Mouse (Mus musculus) adrenal gland, adult (tissue): ENCODE results near the gene Krtap3-1.
"Not testable (repeated sequence)": the region's sequence is repeated elsewhere in the genome, so short reads cannot be mapped to it uniquely, and the experiment has no call there.

Experiments used
- DNase-seq, 2 experiments: peaks; one replicate each; pipeline ENCODE4 v3.0.0; 2022 to 2023; ENCODE audit warnings: low spot score in 1 of 2; ENCODE audit not compliant: inconsistent age in 2 of 2

The Krtap3-1 gene

DNA sequence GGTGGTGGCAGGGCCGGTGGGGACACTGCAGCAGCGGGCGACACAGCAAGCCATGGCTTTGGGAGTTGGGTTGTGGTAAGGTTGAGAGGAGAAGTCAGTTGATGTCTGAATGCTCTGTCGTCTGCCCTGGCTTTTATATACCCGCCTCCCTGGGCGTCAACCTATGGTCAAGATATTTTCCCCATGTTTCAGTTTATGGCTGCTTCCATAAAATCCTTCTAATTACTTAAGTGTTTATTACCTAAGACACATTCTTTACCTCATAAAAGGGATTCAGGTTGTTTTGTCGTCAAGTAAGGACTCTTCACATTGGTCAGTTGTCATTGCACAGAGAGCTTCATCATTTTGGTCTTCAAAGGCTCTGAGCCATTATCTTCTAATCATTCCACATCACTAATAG lies at the start of gene Krtap3-1:
Gene Krtap3-1, minus strand, starts transcription at position 101 of the 400 bp plus-strand sequence.
- DNase-seq = no peak

- peak in 1 of 2 experiments; percentile 18 for DNase-seq
Measured at GRCm38 (mm10) chr11:99614796-99615363, 48.5 kb upstream of the Krtap3-1 start, which contains the start of gene Krtap2-4. Gene Krtap2-4, minus strand, starts transcription at chr11:99614846.

DNA sequence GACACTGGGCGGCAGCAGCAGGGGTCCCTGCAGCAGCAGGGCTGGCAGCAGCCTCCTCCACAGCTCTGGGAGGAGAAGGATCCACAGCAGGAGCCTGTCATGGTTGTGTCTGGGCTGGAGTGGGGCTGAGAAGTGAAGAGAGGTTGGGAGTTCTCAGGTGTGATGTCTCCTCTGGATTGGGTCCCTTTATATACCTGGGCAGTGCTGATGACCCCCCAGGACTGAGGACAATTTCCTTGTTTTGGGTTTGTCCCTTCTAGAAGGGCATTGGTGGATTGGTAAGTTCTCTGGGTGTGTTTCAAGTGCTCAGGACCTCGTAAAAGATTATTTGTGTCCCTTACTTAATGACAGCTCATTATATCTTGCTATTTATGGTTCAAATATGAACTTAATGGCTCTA lies 43.7 kb upstream of the Krtap3-1 start, which contains the start of gene Gm11937:
Gene Gm11937, minus strand, starts transcription at position 101 of the 400 bp plus-strand sequence.
- DNase-seq = not testable (repeated sequence)

DNA sequence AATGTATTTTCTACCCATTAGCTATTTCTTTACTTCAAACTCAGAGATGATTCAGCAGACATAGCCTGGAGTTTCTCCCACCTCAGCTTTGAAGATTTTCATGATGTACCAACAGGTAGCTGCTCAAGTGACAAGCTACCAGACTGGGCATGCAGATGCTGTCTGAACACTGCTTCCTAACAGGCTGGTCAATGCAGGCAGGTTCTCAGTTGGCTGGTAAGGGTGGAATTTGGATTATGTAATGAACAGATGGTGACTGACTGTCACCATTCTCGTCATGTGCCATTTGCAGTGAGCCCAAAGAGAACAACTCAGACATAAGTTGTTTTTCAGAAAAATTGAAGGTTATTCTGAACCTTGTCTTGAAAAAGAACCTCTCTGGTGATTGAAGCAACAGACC lies 42.7 kb upstream of the Krtap3-1 start:
- DNase-seq = no peak

GRCm38 (mm10) chr11:99603208-99603607 lies 36.8 kb upstream of the Krtap3-1 start, which contains the start of gene Gm11938:
Gene Gm11938, minus strand, starts transcription at chr11:99603308.
- not testable (repeated sequence) for DNase-seq

DNA sequence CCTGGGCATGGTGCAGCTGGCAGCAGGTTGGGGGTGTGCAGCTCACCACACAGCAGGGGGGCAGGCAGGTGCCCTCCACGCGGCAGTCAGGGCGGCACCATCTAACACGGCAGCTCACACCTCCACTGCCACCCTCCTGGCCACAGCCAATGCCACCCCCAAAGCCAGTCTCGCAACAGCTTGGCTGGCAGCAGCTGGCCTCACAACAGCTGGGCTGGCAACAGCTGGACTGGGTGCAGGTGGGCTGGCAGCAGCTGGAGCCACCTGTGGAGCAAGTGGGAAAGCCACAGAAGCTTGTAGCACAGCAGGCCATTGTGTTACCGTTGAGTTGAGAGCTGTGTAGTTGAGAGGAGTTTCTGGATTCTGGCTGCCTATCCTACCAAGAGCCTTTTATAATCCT lies 31.3 kb upstream of the Krtap3-1 start, which contains the start of gene Krtap9-3:
Gene Krtap9-3, minus strand, starts transcription at position 364 of the 400 bp plus-strand sequence.
- not testable (repeated sequence) for DNase-seq

DNA sequence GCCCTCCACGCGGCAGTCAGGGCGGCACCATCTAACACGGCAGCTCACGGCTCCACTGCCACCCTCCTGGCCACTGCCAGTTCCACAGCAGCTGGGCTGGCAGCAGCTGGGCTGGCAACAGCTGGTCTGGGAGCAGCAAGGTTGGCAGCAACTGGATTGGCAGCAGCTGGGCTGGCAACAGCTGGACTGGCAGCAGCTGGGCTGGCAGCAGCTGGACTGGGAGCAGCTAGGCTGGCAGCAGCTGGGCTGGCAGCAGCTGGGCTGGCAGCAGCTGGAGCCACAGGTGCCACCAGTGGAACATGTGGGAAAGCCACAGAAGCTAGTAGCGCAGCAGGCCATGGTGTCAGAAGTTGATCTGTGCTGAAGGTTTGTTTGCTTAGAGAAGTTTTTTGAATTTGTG lies 24.6 kb upstream of the Krtap3-1 start, which contains the start of gene Krtap1-3:
Gene Krtap1-3, minus strand, starts transcription at position 359 of the 400 bp plus-strand sequence.
- DNase-seq = no peak

DNA sequence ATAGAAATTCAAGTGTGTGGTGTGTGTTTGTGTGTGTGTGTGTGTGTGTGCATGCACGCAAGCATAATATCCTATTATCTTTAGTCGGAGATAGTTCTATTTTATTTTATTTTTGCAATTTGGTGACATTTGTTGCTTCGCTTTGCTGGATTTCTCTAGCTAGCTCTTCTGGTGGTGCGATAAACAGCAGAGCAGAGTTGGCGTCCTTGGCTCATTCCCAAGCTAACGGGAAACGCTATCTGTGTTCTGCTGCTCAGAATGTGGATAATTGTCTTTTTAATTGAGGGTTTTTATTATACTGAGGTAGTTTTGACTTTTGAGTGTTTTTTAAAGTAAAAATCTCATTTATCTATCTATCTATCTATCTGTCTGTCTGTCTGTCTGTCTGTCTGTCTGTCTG lies 18.7 kb upstream of the Krtap3-1 start:
- no peak for DNase-seq

- no peak for DNase-seq
Measured at GRCm38 (mm10) chr11:99583245-99583704, 16.8 kb upstream of the Krtap3-1 start, which contains the start of gene Krtap1-4. Gene Krtap1-4, minus strand, starts transcription at chr11:99583654.

DNA sequence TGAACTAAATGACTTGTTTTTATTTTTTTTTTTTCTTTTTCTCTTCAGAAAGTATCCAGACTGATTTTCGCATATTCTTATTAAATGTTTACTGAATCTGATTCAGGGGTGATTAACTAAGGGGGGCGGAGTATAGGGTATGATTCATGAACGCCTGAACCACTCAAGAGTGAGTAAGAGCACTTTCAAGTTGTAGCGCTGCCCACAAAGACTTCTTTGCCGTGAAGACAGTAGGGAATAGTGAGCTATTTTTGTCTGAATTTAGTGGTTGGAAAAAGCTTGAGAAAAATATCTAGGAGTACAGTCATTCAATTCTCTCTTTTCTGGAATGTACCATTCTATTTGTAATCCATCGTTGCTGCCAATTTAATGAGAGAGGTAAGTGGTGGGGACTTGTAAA lies 15.1 kb upstream of the Krtap3-1 start:
- DNase-seq = no peak

- no peak for DNase-seq
Measured at GRCm38 (mm10) chr11:99581051-99581450, 14.6 kb upstream of the Krtap3-1 start.

DNA sequence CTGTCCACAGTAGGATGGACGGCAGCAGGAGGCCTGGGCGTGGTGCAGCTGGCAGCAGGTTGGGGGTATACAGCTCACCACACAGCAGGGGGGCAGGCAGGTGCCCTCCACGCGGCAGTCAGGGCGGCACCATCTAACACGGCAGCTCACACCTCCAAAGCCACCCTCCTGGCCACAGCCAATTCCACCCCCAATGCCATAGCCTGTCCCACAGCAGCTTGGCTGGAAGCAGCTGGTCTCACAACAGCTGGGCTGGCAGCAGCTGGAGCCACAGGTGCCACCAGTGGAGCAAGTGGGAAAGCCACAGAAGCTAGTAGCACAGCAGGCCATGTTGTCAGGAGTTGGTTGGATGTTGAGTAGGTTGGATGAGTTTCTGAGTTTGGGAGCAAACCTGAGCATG lies 14.2 kb upstream of the Krtap3-1 start, which contains the start of gene Krtap1-5:
Gene Krtap1-5, minus strand, starts transcription at position 381 of the 400 bp plus-strand sequence.
- DNase-seq = no peak

- peak; percentile 50 to 86 for DNase-seq
Measured at GRCm38 (mm10) chr11:99574106-99574505, 7.7 kb upstream of the Krtap3-1 start.

GRCm38 (mm10) chr11:99573164-99573563 lies 6.7 kb upstream of the Krtap3-1 start:
- no peak for DNase-seq

DNA sequence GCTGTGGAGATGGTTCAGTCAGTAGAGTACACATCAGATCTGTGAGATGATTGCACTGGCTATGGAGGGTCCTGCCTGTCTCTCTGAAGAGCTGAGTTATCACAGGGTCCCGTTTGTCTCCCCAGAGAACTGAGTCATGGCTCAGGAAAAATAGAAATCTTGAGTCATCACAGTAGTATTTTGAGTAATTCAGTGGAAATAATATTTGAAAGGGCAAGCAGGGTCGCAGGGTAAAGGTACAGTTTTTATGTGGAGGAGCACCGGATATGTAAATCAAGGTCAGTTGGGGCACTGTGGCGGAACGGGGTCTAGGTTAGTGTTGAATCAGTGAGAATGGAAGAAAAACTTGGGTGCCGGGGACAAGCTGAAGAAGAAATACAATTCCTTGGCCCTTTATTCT lies 3.9 kb downstream of the Krtap3-1 start:
- DNase-seq = peak in 1 of 2 experiments; percentile 32

DNA sequence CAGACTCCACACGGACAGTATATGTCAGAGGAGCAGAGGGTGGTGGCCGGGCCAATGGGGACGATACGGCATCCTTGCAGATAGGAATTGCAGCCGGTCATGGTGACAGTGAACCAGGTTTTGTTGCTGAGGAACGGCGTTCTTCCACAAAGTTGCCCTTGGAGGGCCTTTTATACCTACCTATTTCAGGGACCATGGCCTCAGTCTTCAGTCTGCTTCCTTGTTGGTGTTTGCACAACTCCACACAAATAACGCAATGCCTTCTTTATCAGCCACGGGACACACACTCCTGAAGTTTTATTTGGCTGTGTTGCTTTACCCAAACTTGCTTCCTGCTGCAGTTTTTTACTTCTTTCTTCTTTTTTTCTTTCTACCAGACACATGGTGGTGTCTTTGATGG lies 7.1 kb downstream of the Krtap3-1 start, which contains the start of gene Gm11939:
Gene Gm11939, minus strand, starts transcription at position 101 of the 400 bp plus-strand sequence.
- DNase-seq = no peak

- no peak for DNase-seq
Measured at GRCm38 (mm10) chr11:99557976-99558745, 8.3 kb downstream of the Krtap3-1 start.

DNA sequence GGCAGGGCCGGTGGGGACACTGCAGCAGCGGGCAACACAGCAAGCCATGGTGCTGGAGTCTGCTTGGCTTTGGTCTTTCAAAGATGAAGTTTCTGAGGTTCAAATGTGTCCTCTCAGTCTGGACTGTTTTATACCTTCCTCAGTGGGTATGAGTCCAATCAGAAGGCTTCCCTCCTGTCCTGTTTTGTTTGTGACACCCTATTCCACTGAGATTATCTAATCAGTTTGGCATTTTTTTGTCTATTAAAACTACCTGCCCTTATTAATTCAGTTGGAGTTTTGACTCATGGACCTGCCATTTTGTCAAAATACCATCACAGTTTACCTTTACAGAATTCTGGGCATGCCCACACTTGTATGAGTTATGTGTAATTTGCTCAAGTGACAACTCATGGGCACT lies 9.7 kb downstream of the Krtap3-1 start, which contains the start of gene Krtap3-2:
Gene Krtap3-2, minus strand, starts transcription at position 101 of the 400 bp plus-strand sequence.
- no peak for DNase-seq

- no peak for DNase-seq
Measured at GRCm38 (mm10) chr11:99556195-99556594, 10.2 kb downstream of the Krtap3-1 start.

- DNase-seq = no peak
Measured at GRCm38 (mm10) chr11:99550765-99551164, 15.7 kb downstream of the Krtap3-1 start, which contains the start of gene Krtap3-3. Gene Krtap3-3, minus strand, starts transcription at chr11:99550865.

GRCm38 (mm10) chr11:99547892-99548291 lies 18.5 kb downstream of the Krtap3-1 start:
- no peak for DNase-seq
